Mouse (Mus musculus): ENCODE data around the gene Dag1.

The Dag1 gene

DNA sequence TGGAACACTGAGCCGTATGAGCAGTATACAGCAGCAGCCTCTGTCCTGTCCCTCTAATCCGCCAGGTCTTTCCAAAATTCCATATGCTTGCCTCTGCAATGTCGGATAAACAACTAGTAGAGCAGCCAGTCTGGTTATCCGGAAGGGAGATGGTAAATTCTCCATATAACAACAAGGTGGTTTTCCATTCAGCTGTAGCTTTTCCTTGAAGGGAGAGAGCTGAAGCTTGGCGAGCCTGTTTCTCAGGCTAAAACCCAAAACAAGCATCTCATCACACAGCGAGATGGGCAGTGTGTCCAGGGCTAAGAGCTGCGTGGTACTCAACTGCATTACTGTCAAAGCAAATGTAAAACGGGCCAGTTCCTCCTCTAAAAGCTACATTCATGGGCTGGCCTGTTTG, 75.2 kb downstream of the Dag1 start:
- DNase-seq (ENCODE audit: low read depth in 1 of 2, low spot score in 2 of 2), result no peak

DNA sequence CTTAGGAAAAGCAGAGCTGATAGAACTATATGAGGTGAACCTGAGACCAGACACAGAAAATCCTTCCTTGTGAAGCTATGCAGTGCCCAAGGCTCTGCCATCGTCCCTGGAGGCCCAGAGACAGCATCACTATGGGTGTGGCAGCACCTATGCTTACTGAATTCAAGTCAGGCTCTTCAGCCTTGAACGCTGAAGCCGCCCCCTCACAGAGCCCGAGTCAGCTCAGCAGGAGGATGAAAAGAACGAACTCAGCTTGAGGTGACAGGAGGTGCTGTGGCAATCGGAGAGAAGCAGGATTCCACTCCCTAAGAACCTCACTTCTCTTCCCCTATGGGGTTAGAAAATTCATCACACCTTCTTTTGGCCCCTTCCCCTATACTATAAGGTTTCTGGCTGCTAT, 76.1 kb downstream of the Dag1 start:
- no peak for DNase-seq (ENCODE audit: low read depth in 1 of 2, low spot score in 2 of 2)

GRCm38 (mm10) chr9:108185786-108186185, 78.0 kb downstream of the Dag1 start:
- DNase-seq (ENCODE audit: low read depth in 1 of 2, low spot score in 2 of 2), result no peak

DNA sequence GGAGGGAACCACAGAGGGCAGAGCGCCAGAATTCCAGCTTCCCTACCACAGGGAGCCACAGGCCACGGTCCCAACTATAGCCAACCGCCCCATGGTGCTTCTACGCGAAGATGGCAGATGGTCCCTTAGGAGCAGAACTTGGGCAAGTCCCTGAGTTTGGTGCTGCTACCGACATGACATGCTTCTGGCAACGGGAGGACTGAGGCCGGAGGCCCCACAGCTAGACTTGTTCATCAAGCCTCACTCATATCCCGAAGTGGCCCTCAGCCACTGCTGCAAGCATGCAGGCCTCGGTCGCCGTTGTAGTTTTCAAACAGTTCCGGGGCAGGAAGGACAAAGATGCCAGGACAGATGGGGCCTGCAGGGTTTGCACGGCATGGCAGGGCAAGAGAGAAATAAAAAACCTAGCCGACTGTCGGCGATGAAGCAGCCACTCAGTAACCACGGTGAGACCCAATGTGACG, 80.2 kb downstream of the Dag1 start:
- DNase-seq (ENCODE audit: low read depth in 1 of 2, low spot score in 2 of 2), result no peak

- DNase-seq (ENCODE audit: low read depth in 1 of 2, low spot score in 2 of 2), result no peak
These were observed 80.8 kb downstream of the Dag1 start for GRCm38 (mm10) chr9:108182806-108183506.

DNA sequence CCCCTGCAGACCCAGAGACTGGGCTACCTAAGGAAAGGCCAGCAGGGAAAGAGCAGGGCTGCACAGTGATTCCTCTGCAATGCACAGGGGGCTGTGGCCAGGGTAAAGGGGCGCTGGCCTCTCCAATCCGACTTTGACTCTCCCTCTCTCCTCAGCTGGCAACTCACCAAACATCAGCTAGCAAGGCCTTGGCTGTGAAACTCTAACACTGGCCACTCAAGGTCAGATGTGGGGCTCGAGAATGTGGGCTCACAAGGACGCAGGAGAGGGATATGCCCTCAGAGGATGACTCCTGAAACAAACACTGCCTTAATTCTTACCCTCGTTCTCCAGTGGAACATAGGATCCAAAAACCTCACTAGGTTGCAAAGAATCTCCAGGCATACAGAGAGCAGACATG, 85.4 kb downstream of the Dag1 start:
- DNase-seq (ENCODE audit: low read depth in 1 of 2, low spot score in 2 of 2), result no peak

GRCm38 (mm10) chr9:108175116-108175838, 88.5 kb downstream of the Dag1 start:
- no peak for DNase-seq (ENCODE audit: low read depth in 1 of 2, low spot score in 2 of 2)

DNA sequence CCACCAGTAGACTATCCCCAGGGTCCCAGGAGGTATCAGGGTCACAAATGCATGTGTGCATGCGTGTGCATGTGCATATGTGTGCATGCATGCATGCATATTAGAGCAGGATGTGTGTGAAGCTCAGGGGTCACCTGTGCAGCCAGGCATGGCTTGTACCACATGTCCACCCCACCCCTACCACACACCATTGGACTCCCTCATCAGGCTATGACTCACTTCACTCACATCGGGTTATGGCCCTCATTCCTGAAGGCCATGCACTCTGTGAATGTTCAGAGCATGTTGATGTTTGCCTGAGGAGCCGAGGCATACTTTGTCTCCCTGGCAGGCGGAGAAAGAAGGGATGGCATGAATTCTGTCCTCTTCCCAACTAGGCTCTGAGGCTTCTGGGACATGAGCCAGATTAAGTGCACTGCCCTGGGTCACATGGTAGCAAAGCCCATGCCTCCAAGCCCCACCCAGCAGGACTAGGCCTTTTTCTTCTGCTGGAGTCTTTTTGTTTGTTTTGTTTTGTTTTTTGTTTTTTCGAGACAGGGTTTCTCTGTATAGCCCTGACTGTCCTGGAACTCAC, 90.9 kb downstream of the Dag1 start:
- DNase-seq (ENCODE audit: low read depth in 1 of 2, low spot score in 2 of 2), result no peak

DNA sequence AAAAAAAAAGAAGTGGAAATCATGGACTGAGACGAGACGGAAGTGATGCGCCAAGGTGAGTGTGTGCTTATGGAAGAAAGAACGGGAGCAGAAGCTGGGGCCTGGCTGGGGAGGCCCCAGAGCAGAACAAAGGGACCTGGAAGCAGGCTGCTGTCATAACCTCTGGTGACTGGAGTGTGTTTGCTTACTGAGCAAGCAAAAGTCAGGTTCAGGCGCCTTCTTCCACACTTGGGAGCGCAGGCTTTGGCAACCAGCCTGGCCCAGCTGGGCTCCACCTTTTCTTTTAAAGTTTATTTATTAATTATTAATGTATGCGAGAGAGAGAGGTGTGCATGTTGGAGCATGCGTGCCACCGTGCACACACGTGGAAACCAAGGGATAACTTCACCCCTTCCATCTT, 94.0 kb downstream of the Dag1 start:
- no peak for DNase-seq (ENCODE audit: low read depth in 1 of 2, low spot score in 2 of 2)

GRCm38 (mm10) chr9:108165143-108165542, 98.6 kb downstream of the Dag1 start:
- DNase-seq (ENCODE audit: low read depth in 1 of 2, low spot score in 2 of 2), result no peak

GRCm38 (mm10) chr9:108163646-108164284, 100.0 kb downstream of the Dag1 start:
- no peak for DNase-seq (ENCODE audit: low read depth in 1 of 2, low spot score in 2 of 2)

DNA sequence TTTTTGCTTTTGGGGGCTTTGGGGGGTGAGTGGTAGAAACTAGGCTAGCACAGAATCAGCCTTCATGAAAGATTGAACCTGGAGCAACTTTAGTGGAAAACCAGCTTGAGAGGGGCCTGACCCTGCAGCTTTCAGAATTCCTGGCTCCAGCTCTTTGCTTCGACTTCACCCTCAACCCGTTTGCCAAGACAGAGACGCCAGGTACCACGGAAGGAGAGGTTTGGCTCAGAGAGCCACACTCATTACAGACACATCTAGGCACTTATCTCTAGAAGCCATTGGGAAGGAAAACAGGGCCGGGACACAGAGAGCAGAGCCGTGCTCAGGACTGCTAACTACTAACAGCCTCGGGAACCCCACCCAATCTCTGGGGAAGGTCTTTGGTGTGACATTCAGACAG, 105.9 kb downstream of the Dag1 start:
- DNase-seq (ENCODE audit: low read depth in 1 of 2, low spot score in 2 of 2), result no peak

- no peak for DNase-seq (ENCODE audit: low read depth in 1 of 2, low spot score in 2 of 2)
These were observed 106.3 kb downstream of the Dag1 start for GRCm38 (mm10) chr9:108157451-108157850.

DNA sequence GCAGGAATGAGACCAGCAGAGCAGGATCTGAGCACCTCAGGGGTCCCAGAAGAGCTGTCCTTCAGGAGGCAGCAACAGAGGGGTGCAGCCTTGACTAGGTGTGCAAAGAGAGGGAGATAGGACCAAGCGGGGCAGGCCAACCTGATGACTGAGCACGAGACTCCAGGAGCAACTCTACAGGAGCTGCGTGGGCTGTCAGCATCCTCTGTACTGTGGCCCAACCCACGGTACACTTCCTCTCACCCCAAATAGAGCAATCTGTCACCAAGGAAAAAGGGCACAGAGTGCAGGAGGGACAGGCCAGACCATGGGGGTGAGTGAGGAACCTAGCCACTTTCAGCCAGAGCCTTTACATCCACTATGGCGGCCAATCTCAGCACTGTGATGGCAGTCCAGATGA, 107.0 kb downstream of the Dag1 start:
- DNase-seq (ENCODE audit: low read depth in 1 of 2, low spot score in 2 of 2), result no peak

- DNase-seq (ENCODE audit: low read depth in 1 of 2, low spot score in 2 of 2), result no peak
These were observed 108.9 kb downstream of the Dag1 start for GRCm38 (mm10) chr9:108154814-108155213.

Measured in monocyte, adult 2 months (primary cell).